Mouse (Mus musculus): Measurements from ENCODE around the gene Pfdn6. TPM values are rescaled to one million over a fixed set of nuclear protein-coding genes. Genes with fewer than 3 reads are reported as not detected.
A peak's percentile ranks its signal among the peaks of the same experiment; 100 is the strongest.
"Not testable (repeated sequence)": the region's sequence is repeated elsewhere in the genome, so short reads cannot be mapped to it uniquely, and the experiment has no call there.

The Pfdn6 gene
- total RNA-seq, 2 experiments from 2014 or later = 52.0 to 109 TPM

DNA sequence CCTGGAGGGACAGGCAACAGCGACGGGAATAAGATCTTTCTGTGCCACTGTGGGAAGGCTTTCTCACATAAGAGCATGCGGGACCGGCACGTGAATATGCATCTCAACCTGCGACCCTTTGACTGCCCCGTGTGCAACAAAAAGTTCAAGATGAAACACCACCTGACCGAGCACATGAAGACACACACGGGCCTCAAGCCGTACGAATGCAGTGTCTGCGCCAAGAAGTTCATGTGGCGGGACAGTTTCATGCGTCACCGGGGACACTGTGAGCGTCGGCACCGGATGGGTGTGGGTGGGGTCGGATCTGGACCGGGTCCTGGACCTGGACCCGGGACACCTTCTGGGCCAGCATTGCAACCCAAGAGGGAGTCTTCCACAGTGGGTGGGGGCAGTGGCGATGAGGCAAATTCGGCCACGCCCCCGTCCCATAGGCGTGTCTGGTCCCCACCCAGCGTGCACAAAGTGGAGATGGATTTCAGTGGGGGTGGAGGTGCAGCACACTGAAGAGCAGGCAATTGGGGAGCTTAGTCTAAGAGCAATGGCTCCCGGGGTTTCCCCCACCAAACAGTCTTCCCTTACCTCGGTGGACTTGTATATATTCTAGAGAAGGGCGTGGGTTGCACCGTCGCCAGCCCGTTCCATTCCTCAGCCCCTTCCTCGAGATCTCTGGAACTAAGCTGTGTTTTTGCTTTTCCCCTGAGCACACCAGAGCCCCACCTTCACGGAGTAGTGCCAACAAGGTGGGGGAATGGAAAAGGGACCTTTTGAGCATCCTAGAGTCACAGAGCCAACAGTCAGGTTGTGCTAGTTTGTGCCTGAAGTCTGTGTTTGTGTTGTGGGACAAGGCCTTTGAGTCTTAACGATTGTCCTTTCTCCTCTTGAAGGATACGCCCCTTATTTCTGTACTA lies 21.6 kb downstream of the Pfdn6 start:
- ATAC-seq (replicated peaks; ENCODE audit: low FRiP score, poor library complexity, severe bottlenecking) = peak; percentile 6; the same call in 1 of the 2 replicates

DNA sequence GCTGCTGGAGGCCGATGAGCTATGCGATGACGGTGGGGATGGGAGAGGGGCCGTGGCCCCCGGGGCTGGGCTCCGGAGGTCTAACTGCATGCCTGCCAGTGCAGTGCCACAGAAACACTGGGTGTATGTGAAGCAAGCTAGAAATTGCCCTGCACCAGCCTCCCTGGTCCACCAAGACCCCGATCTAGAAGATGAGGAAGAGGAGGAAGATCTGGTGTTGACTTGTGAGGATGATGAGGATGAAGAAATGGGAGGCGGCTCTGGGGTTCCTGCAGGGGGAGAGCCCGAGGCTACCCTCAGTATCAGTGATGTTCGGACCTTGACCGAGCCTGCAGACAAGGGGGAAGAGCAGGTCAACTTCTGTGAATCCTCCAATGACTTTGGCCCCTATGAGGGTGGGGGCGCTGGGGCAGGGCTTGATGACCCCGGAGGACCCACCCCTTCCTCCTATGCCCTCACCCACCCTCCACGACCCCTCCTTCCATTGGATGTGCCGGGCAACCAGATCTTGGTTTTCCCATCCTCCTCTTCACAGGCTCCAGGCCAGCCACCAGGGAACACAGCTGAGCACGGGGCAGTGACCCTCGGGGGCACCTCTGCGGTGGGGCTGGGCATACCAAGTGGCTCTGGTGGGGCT lies 22.4 kb downstream of the Pfdn6 start:
- no peak for ATAC-seq (replicated peaks; ENCODE audit: low FRiP score, poor library complexity, severe bottlenecking)

DNA sequence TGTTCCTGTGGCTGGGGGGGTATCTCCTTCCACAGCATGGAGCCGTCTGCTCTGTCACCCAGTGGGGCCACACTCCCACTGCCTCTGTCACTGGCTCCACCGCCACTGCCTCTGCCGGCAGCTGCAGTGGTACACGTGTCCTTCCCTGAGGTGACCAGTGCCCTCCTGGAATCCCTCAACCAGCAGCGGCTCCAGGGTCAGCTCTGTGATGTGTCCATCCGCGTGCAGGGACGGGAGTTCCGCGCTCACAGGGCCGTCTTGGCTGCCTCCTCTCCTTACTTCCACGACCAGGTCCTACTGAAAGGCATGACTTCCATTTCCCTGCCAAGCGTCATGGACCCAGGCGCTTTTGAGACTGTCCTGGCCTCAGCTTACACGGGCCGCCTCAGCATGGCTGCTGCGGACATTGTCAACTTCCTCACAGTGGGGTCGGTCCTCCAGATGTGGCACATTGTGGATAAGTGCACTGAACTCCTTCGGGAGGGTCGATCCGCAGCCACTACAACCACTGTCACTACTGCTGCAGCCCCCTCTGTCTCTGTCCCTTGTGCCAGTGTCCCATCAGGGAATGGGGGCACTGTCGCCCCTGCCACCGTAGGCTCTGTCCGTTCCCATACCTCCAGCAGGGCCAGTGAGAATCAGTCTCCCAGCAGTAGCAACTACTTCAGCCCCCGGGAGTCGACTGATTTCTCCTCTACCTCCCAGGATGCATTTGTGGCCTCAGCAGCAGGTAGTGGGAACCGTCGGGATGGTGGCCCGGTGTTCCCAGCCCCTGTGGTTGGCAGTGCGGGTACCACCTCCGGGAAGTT lies 23.1 kb downstream of the Pfdn6 start:
- ATAC-seq (replicated peaks; ENCODE audit: low FRiP score, poor library complexity, severe bottlenecking) = no peak

DNA sequence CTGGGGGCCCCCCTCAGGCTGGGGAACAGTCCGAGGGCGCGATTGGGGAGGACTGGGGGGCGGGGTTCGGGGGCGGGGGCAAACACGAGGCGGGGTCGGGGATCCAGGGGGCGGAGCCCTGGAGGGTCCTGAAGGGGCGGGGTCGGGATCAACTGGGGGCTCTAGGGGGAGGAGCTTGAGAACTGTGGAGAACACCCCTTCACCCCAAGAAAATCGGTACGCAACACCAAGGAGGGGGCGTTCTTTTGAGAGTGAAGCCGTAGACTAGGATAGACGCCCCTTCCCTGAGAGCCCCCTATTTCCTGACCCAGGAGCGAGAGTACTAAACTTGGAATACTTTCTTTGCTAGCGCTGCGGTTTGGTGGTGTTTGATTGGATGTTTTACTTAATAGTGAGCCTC lies 23.8 kb downstream of the Pfdn6 start:
- ATAC-seq (replicated peaks; ENCODE audit: low FRiP score, poor library complexity, severe bottlenecking) = no peak

DNA sequence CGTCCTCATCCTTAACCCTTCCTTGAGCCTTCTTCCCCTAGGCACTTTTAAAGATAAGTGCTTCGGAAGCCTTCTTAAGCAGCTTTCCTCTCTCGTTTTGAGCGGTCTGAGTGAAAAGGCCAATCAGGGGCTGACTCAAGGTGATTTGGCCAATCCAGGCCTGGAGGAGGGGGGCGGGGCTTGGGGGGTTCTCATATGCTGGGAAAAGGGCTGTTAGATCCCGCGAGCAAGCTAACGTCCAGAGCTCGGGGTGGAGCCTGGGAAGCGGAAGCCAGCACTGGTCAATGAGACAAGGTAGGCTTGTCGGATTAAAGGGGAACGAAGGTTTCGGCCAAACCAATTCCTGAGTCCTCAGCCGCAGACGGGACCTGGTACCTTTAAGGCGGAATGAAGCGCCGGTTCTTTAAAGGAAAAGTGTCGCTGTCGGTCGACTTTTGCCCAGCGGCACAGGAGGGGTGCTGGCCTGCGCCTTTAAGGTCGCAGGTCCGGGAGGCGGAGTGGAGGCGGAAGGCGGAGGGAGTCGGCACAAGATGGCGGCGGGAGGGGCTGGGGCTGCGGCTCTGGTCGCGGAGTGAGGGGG lies 24.4 kb downstream of the Pfdn6 start, which contains the start of the genes Tapbp and Zbtb22:
Gene Tapbp, plus strand, starts transcription at position 229 of the 580 bp plus-strand sequence.
Gene Zbtb22, plus strand, starts transcription at position 234 of the 580 bp plus-strand sequence.
- peak; percentile 68 for ATAC-seq (replicated peaks; ENCODE audit: low FRiP score, poor library complexity, severe bottlenecking)

DNA sequence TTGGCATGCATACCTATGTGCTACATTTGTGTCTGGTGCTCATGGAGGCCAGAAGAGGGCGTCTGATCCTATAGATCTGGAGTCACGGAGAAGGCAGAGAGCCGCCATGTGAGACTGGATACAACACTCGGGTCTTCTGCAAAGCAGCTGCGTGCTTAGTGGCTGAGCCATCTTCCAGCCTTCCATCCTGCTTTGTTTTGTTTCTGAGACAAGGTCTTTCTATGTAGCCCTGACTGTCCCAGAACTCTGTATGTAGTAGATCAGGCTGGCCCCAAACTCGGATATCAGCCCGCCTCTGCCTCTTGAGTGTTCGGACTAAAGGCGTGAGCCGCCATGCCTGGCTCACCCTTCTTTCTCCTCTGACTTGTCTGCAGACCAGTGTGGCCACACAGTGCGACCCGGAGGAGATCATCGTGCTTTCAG lies 25.2 kb downstream of the Pfdn6 start:
- no peak for ATAC-seq (replicated peaks; ENCODE audit: low FRiP score, poor library complexity, severe bottlenecking)

DNA sequence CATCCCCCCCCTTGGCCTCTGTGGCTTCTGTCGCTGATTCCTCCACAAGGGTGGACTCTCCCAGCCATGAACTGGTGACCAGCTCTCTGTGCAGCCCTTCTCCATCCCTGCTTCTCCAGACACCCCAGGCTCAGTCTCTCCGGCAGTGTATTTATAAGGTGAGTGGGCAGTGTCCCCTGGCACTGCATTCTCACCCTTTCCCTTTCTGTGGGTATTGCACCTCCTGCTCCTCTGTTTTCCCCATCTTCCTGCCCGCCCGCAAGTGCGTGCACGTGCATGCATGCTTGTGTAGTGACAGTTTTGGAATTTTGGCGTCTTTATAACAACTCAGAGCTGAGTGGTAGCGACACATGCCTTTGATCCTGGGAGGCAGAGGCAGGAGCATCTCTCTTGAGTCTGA lies 26.2 kb downstream of the Pfdn6 start:
- ATAC-seq (replicated peaks; ENCODE audit: low FRiP score, poor library complexity, severe bottlenecking) = no peak

DNA sequence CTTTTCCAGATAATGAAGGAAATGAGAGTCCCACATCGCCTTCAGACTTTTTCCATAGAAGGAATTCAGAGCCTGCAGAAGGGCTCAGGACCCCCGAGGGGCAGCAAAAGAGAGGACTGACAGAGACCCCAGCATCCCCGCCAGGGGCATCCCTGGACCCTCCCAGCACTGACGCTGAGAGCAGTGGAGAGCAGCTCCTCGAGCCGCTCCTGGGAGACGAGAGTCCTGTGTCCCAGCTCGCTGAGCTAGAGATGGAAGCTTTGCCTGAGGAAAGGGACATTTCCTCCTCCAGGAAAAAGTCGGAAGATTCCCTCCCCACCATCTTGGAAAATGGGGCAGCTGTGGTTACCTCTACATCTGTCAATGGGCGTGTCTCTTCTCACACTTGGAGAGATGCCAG lies 26.9 kb downstream of the Pfdn6 start:
- ATAC-seq (replicated peaks; ENCODE audit: low FRiP score, poor library complexity, severe bottlenecking) = no peak

DNA sequence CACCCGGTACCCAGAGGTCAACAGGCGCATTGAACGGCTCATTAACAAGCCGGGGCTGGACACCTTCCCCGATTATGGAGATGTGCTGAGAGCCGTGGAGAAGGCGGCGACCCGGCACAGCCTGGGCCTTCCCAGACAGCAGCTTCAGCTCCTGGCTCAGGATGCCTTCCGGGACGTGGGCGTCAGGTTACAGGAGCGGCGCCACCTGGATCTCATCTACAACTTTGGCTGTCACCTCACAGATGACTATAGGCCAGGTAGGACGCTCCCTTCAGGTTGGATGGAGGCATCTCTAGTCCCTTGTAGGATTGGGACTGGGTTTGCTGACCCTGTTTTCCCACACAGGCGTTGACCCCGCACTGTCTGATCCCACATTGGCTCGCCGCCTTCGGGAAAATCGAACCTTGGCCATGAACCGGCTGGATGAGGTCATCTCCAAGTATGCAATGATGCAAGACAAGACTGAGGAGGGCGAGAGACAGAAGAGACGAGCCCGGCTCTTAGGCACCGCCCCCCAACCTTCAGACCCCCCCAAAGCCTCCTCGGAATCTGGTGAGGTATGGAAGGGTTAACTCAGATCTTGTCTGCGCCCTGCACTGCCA lies 28.2 kb downstream of the Pfdn6 start:
- ATAC-seq (replicated peaks; ENCODE audit: low FRiP score, poor library complexity, severe bottlenecking) = no peak

DNA sequence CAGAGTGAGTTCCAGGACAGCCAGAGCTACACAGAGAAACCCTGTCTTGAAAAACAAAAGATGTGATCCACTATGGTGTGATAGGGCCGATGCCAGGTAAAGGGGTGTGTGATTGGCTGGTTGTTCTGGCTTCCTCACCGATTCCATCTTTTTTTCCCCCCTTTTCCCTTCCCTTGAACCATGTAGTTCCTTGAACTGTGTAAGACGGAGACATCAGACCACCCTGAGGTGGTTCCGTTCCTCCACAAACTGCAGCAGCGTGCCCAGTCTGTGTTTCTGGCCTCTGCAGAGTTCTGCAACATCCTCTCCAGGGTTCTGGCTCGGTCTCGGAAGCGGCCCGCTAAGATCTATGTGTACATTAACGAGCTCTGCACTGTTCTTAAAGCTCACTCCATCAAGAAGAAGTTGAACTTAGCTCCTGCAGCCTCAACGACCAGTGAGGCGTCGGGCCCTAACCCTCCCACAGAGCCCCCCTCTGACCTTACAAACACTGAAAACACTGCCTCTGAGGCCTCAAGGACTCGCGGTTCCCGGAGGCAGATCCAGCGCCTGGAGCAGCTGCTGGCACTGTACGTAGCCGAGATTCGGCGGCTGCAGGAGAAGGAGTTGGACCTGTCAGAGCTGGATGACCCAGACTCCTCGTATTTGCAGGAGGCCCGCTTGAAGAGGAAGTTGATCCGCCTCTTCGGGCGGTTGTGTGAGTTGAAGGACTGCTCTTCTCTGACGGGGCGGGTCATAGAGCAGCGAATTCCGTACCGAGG lies 28.9 kb downstream of the Pfdn6 start:
- no peak for ATAC-seq (replicated peaks; ENCODE audit: low FRiP score, poor library complexity, severe bottlenecking)

DNA sequence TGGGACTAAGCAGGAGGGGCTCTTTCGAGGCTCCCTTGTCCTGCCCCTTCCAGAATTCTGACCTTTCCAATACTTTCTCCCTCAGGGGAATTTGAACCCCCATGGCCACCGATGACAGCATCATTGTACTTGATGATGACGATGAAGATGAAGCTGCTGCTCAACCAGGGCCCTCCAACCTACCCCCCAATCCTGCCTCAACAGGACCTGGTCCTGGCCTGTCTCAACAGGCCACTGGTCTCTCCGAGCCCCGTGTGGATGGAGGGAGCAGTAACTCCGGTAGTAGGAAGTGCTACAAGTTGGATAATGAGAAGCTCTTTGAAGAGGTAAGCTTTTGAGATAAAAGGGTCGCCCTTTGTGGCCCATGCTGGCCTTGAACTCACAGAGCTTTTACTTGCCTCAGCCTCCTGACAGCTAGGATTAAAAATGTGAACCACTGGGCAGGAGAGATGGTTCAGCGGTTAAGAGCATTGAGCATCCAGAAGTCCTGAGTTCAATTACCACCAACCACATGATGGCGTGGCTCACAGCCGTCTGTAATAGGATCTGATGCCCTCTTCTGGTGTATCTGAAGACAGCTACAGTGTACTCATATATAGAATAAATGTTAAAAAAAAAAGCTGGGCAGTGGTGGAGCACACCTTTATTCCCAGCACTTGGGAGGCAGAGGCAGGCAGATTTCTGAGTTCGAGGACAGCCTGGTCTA lies 29.6 kb downstream of the Pfdn6 start:
- ATAC-seq (replicated peaks; ENCODE audit: low FRiP score, poor library complexity, severe bottlenecking) = no peak

DNA sequence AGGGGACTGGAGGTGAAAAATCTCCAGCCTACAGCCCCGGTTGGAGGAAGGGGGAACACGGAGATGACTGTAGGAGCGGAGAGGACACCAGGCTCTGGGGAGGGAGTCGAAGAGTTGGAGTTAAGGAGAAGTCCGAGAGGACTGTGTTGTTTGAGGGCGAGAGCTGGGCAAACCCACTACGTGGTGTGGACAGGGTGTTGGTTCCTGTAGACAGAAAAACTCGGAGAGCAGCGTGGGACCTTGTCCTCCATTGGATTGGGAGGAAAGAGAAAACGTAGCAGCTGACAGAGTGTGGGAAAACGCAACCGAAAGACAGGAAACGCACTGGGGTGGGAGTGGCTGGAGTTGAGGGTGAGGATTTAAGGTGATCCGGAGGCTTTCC lies 30.3 kb downstream of the Pfdn6 start:
- ATAC-seq (replicated peaks; ENCODE audit: low FRiP score, poor library complexity, severe bottlenecking) = peak; percentile 10; the same call in 1 of the 2 replicates

DNA sequence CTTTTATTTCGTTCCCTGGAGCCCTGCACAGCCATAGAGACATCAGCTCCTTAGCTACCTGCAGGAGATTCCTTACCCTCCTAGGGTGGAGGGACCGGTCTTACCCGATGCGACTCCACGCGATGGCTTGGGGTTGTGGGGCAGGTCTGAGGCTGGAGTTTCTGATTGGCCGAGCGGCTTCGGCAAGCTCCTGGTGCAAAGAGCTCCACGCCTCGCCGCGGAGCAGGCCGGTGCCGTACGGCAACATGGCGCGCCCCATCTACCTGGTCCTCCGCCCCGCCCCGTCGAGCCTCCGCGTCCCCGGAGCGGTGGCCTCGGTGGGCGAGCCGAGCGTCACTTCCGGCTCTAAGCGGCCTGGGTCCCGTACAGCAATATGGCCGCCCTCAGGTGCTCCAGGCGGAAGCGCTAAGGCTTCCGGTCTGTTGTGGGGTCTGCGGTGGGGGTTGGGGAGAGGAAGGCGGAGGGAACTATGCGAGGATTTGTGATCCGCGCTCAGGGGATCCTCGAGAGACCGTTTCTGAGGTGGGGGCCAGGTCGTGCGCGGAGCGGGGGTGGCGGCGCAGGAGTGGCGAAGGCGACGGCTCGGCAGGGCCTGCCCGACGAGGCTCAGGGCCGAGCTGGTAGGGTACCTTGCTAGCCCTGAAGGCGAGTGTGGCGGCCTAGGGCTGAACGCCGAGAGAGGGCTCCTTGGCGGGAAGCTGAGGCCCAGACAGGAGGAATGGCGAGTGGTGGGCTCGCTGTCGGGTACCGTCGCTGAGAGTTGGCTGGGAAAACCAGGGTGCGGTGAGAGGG lies 30.9 kb downstream of the Pfdn6 start, which contains the start of gene Daxx:
Gene Daxx, plus strand, starts transcription at position 338 of the 792 bp plus-strand sequence.
- ATAC-seq (replicated peaks; ENCODE audit: low FRiP score, poor library complexity, severe bottlenecking) = peak; percentile 94

DNA sequence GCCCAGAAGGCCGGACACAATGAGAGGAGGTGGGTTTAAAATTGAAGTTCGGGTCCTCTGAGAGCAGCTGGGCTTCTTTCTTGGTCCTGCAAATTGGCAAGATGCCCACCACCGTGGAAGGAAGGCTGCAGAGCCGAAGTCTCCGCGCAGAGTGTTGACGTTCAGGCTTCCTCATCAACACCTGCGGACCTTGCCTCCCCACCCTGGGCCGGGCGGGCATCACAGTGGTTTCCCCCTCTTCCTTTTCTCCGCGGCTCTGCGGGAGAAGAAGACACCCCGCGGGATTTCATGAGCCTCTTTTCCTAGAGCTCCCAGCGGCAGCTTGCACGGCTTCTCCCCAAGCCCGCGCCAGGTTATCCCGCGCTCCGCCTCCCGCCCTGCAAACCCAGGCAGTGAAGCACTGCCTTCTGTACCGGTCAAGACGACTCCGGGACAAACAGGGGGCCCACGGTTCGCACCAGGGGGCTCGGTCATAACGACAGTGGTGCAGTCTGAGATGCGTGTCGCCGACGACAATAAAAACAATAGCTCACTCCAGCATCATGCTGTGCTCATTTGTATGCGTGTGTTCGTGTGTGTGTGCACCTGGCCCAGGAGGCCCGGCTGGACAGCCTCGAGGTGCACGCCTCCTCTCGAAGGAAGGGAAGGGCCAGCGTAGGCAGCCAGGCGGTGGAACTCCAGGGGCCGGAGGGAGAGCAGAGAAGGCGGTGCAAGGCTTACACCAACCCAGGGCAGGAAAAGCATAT lies 31.6 kb downstream of the Pfdn6 start:
- peak; percentile 66 for ATAC-seq (replicated peaks; ENCODE audit: low FRiP score, poor library complexity, severe bottlenecking)

DNA sequence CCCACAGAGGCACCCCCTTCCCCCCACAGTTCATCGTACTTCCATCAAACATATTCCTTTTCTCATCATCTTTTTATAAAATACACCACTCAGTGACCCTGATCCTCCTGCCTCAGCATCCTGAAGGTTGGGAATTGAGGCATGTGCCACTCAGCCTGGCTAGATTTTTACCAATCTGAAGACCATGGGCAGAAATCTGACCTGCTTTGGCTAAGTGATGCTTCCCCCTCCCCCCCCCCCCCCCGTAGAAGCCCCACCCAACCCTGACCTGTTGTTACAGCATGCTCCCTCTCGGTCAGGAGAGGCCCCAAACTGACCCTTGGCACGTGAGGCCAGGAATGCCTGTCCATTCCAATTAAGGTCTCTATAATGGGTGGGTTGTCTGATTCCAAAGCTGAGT lies 35.3 kb downstream of the Pfdn6 start, which contains the start of gene Platr17:
Gene Platr17, plus strand, starts transcription at position 301 of the 400 bp plus-strand sequence.
- ATAC-seq (replicated peaks; ENCODE audit: low FRiP score, poor library complexity, severe bottlenecking) = not testable (repeated sequence)

DNA sequence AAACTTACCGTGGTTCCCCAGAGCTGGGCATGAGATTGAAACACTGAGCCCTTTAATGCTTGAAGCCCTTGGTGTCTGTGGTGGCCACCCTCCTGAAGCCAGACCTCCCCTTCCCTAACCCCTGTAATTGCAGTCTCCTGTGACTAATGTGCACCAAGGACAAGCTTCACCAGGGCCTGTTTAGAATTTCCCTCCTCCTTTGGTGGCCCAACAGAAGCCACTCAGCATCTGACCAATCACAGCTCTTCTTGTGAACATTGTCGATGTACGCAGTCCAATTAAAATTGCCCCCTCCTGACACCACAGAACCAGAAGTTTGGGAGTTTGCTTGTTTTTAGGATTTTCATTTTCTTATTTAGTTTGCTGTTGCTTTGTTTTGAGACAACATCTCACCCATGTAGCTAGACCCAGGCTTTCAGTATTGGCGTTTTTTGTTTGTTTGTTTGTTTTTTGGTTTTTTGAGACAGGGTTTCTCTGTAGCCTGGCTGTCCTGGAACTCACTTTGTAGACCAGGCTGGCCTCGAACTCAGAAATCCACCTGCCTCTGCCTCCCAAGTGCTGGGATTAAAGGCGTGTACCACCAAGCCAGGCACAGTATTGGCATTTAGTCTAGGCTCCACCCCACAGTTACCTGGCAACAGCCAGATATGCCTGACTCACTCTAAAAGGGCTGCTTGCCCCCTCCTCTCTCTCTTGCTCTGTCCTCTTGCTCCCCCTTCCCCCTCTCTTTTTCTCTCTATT lies 36.1 kb downstream of the Pfdn6 start:
- not testable (repeated sequence) for ATAC-seq (replicated peaks; ENCODE audit: low FRiP score, poor library complexity, severe bottlenecking)
